8 mouse cellular contexts compared by ENCODE assay signal in the genomic region with DNA sequence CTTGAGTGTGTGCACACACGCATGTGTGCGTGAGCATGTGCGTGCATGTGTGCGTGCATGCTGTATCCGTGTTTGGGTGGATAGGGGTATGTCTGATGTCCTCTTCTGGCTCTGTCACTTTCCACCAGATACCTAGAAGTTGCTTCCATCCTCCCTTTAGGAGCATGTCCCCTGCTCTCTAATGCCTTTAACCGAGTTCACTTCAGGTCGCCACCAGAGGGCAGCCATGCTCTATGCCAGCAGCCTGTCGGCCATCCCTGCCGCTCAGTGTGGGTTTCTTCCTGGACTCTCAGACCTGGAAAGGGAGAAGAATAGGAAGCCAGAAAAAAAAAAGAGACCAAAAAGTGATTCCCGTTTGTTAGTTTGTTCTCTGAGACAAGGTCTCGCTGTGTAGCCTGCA. TPM values are rescaled to one million over a fixed set of nuclear protein-coding genes. Genes with fewer than 3 reads are reported as not detected.
DNase-seq lines count a peak whose midpoint lies in the region; ATAC-seq and TF ChIP-seq lines count a peak whose summit lies in the region.
"Had no signal": no experiment of that assay in that cellular context is flagged by ENCODE, and none has a peak within 500 bp of the region (broad histone marks: within the 10 kb centered on the region; RNA-seq: fewer than 3 reads in every experiment).

No protein-coding gene starts in this region.

- H3K79me2 ChIP-seq in C2C12 (ENCODE audit: control insufficient read depth, insufficient read depth), result no peaks in the 10 kb centered on the region

- peak; percentile 68 for ATAC-seq in megakaryocyte, adult 5-6 weeks (ENCODE audit: poor library complexity, severe bottlenecking)

- H3K9me3 ChIP-seq in E14TG2a.4 (ENCODE audit: low read length), result no peaks in the 10 kb centered on the region; the same call in 1 of the 2 replicates
- H3K9me3 ChIP-seq: heart, embryonic 15.5 days had no signal

- H3K27me3 ChIP-seq in C2C12 (ENCODE audit: control insufficient read depth, insufficient read depth, insufficient read length), result no peaks in the 10 kb centered on the region
- H3K27me3 ChIP-seq in E14TG2a.4 (ENCODE audit: insufficient read depth, low read length), result peaks cover 20% of the 10 kb centered on the region
- no peaks in the 10 kb centered on the region for H3K27me3 ChIP-seq in small intestine, adult 2 months (ENCODE audit: control insufficient read depth, insufficient read depth, low read length)

- DNase-seq in cerebellum, adult 9-10 months, result peak; percentile 75
- DNase-seq in gastrocnemius, postnatal 25 days, result peak; percentile 46
- peak; percentile 24 for DNase-seq in layer of hippocampus, adult 9-11 months

- no peak for TF ChIP-seq POLR2A in small intestine, adult 2 months (IDR thresholded peaks at IDR 0.05; ENCODE audit: low read depth, low read length)

- H3K4me1 ChIP-seq in E14TG2a.4 (replicated peaks; ENCODE audit: low read depth, low read length), result no peaks in the 10 kb centered on the region
- no peaks in the 10 kb centered on the region for H3K4me1 ChIP-seq in small intestine, adult 2 months (ENCODE audit: control insufficient read depth, insufficient read depth, insufficient read length, low read length)
- H3K4me1 ChIP-seq: heart, embryonic 15.5 days had no signal

- WGBS in small intestine, adult 2 months, result 20% methylated on average over 11 of the region's 11 CpGs

- H3ac ChIP-seq in C2C12 (ENCODE audit: control insufficient read depth, insufficient read length, low read depth), result no peak overlapping the region

- no peaks in the 10 kb centered on the region for H3K79me3 ChIP-seq in C2C12 (ENCODE audit: low read depth)

- H3K36me3 ChIP-seq in C2C12 (ENCODE audit: control insufficient read depth, insufficient read depth) (no peaks in the 10 kb centered on the region), E14TG2a.4 (ENCODE audit: insufficient read depth, low read length) (no peaks in the 10 kb centered on the region)
- H3K36me3 ChIP-seq in small intestine, adult 2 months (ENCODE audit: control insufficient read depth, insufficient read depth, low read length), result no peaks in the 10 kb centered on the region
- H3K36me3 ChIP-seq: heart, embryonic 15.5 days had no signal

- H3K4me3 ChIP-seq in C2C12 (ENCODE audit: insufficient read depth, poor library complexity, severe bottlenecking) (no peak overlapping the region), E14TG2a.4 (replicated peaks; ENCODE audit: low read length) (no peak overlapping the region)
- H3K4me3 ChIP-seq in small intestine, adult 2 months (ENCODE audit: low read depth, low read length), result no peak overlapping the region
- H3K4me3 ChIP-seq: heart, embryonic 15.5 days had no signal

- H3K27ac ChIP-seq in small intestine, adult 2 months (ENCODE audit: insufficient read depth, low read depth, low read length), result no peak overlapping the region
- H3K27ac ChIP-seq: heart, embryonic 15.5 days had no signal

- TF ChIP-seq CTCF in C2C12 (IDR thresholded peaks at IDR 0.05; ENCODE audit: control insufficient read depth, insufficient read depth, insufficient read length), result peak; percentile 57
- peak; percentile 76 for TF ChIP-seq CTCF in E14TG2a.4 (conservative IDR thresholded peaks at IDR 0.05; ENCODE audit: low read length)
- TF ChIP-seq CTCF in small intestine, adult 2 months (IDR thresholded peaks at IDR 0.05; ENCODE audit: extremely low read depth, insufficient read length, insufficient replicate concordance, low read depth, low read length), result peak; percentile 94

TF ChIP-seq in C2C12, 6 proteins besides CTCF, POLR2A, EP300 and RAD21:
- TF ChIP-seq MAX (IDR thresholded peaks at IDR 0.05) (no peak), MYOG (IDR thresholded peaks at IDR 0.05; ENCODE audit: control insufficient read depth, extremely low read depth, insufficient read length) (no peak), USF1 (IDR thresholded peaks at IDR 0.05; ENCODE audit: low read depth) (no peak), CEBPB (IDR thresholded peaks at IDR 0.05; ENCODE audit: low read depth) (no peak)

RNA-seq across cellular contexts. Expression of a gene that starts 17.4 kb away (rescaled TPM):
- 198 TPM for polyA plus RNA-seq in C2C12 (2012; fragmentation: generic; extraction: Trizol)
- 10 to 100 TPM; 47.6 to 54.2 TPM for total RNA-seq in gastrocnemius, postnatal 25 days (2021)
- total RNA-seq in megakaryocyte, adult 5-6 weeks (2015), result 19.7 and 25.4 TPM in 2 replicates
- total RNA-seq in megakaryocyte, adult 5-6 weeks (2017), result 12.5 and 15.9 TPM in 2 replicates
- 27.9 and 37.7 TPM in 2 replicates for polyA plus RNA-seq in small intestine, adult 2 months (2012; rRNA removed)

RNA-seq across cellular contexts. Expression of a gene that starts 48.5 kb away (rescaled TPM):
- polyA plus RNA-seq in C2C12 (2012; fragmentation: generic; extraction: Trizol), result 0.13 TPM
- total RNA-seq in gastrocnemius, postnatal 25 days (2021), result 10 to 100 TPM; 13.1 to 14.4 TPM
- total RNA-seq in megakaryocyte, adult 5-6 weeks (2015), result 0.09 TPM in 1 of 2 replicates, not detected in the other
- 0.16 TPM in 1 of 2 replicates, not detected in the other for total RNA-seq in megakaryocyte, adult 5-6 weeks (2017)
- 2.5 and 2.8 TPM in 2 replicates for polyA plus RNA-seq in small intestine, adult 2 months (2012; rRNA removed)

Comparison
In these comparisons a context has a peak if more than half of its experiments do, and no peak if none do; other contexts are left out.
1. DNase-seq: peak in every context shown above with its lines; median percentile 75 in cerebellum, adult 9-10 months; 46 in gastrocnemius, postnatal 25 days; 24 in layer of hippocampus, adult 9-11 months.
2. RNA of a gene that starts 48.5 kb away (total RNA-seq): 13.1 to 14.4 TPM in gastrocnemius, postnatal 25 days; 0.09 to 0.16 TPM in megakaryocyte, adult 5-6 weeks; every median in the first group is over 10 times any median in the second.
3. Peak in every context shown above with its lines, with median percentiles within 50 percentile points of each other: CTCF ChIP-seq.